Mouse (Mus musculus) brown adipose tissue, adult 24 weeks (tissue): ENCODE data around the gene Olfr10. TPM values are rescaled to one million over a fixed set of nuclear protein-coding genes. Genes with fewer than 3 reads are reported as not detected.

Source experiments
- H3K27ac ChIP-seq: fragments of 200-500 bp; replicated peaks from 2 replicates; pipeline ENCODE4 v1.5.1; 2012; ENCODE audit warnings: low read depth, mild to moderate bottlenecking, low read length
- H3K4me1 ChIP-seq: fragments of 200-500 bp; 2 replicates; pipeline ENCODE4 v1.6.1; 2012; ENCODE audit warnings: low read length, mixed read lengths; ENCODE audit not compliant: control insufficient read depth, insufficient read depth, insufficient read length
- H3K4me3 ChIP-seq: fragments of 200-500 bp; 2 replicates; pipeline ENCODE4 v1.5.1; 2012; ENCODE audit warnings: low read depth, mild to moderate bottlenecking, low read length, moderate library complexity; ENCODE audit not compliant: insufficient read depth
- polyA plus RNA-seq: library from polyadenylated mRNA; stranded (reverse); fragments of >200 nt; gene quantifications from 2 replicates; pipeline ENCODE4 v1.2.4, GENCODE M21; 2012; ENCODE audit not compliant: missing spikeins, insufficient read depth, insufficient read length

The Olfr10 gene
- not detected in 2 replicates for polyA plus RNA-seq

- H3K4me1 ChIP-seq: no peaks in the 10 kb centered on the region; the same call in 1 of the 2 replicates
These were observed at the start of gene Olfr10 for GRCm38 (mm10) chr11:49304441-49304840. Gene Olfr10, plus strand, starts transcription at chr11:49304741.

GRCm38 (mm10) chr11:49259296-49259695, 45.2 kb upstream of the Olfr10 start:
- Histone ChIP-seq H3K4me3 (no peak overlapping the region), H3K27ac (no peak overlapping the region), H3K4me1 (peaks cover 9% of the 10 kb centered on the region)

More at GRCm38 (mm10) chr11:49304441-49304840, at the start of gene Olfr10:
- Histone ChIP-seq H3K4me3 (no peak within 1 kb of the TSS), H3K27ac (no peak within 1 kb of the TSS)

GRCm38 (mm10) chr11:49259829-49260228, 44.7 kb upstream of the Olfr10 start:
- Histone ChIP-seq H3K4me3 (no peak overlapping the region), H3K27ac (no peak overlapping the region), H3K4me1 (peaks cover 6% of the 10 kb centered on the region)

GRCm38 (mm10) chr11:49260598-49261312, 43.8 kb upstream of the Olfr10 start:
- H3K4me3 ChIP-seq: no peak overlapping the region
- H3K27ac ChIP-seq: no peak overlapping the region
- H3K4me1 ChIP-seq: peaks cover 4% of the 10 kb centered on the region; the same call in 1 of the 2 replicates

GRCm38 (mm10) chr11:49261313-49261855, 43.2 kb upstream of the Olfr10 start:
- Histone ChIP-seq H3K4me3 (no peak overlapping the region), H3K4me1 (peaks cover 4% of the 10 kb centered on the region; the same call in 1 of the 2 replicates), H3K27ac (no peak overlapping the region)

- Histone ChIP-seq H3K27ac (no peak overlapping the region), H3K4me1 (no peaks in the 10 kb centered on the region), H3K4me3 (no peak overlapping the region)
These were observed 42.3 kb upstream of the Olfr10 start for GRCm38 (mm10) chr11:49262286-49262685.

GRCm38 (mm10) chr11:49263149-49263548, 41.4 kb upstream of the Olfr10 start:
- Histone ChIP-seq H3K4me1 (no peaks in the 10 kb centered on the region), H3K4me3 (no peak overlapping the region), H3K27ac (no peak overlapping the region)

- Histone ChIP-seq H3K4me1 (no peaks in the 10 kb centered on the region), H3K4me3 (no peak overlapping the region), H3K27ac (no peak overlapping the region)
These were observed 40.5 kb upstream of the Olfr10 start for GRCm38 (mm10) chr11:49264081-49264480.

GRCm38 (mm10) chr11:49264622-49265021, 39.9 kb upstream of the Olfr10 start:
- H3K27ac ChIP-seq: no peak overlapping the region
- H3K4me3 ChIP-seq: no peak overlapping the region
- H3K4me1 ChIP-seq: no peaks in the 10 kb centered on the region

- no peaks in the 10 kb centered on the region for H3K4me1 ChIP-seq
- no peak overlapping the region for H3K4me3 ChIP-seq
- no peak overlapping the region for H3K27ac ChIP-seq
These were observed 39.4 kb upstream of the Olfr10 start for GRCm38 (mm10) chr11:49265101-49265500.

GRCm38 (mm10) chr11:49266671-49267070, 37.9 kb upstream of the Olfr10 start:
- no peak overlapping the region for H3K27ac ChIP-seq
- H3K4me1 ChIP-seq: no peaks in the 10 kb centered on the region
- no peak overlapping the region for H3K4me3 ChIP-seq

GRCm38 (mm10) chr11:49267316-49267715, 37.2 kb upstream of the Olfr10 start:
- Histone ChIP-seq H3K4me1 (no peaks in the 10 kb centered on the region), H3K4me3 (no peak overlapping the region), H3K27ac (no peak overlapping the region)

- Histone ChIP-seq H3K27ac (no peak overlapping the region), H3K4me1 (no peaks in the 10 kb centered on the region), H3K4me3 (no peak overlapping the region)
These were observed 36.5 kb upstream of the Olfr10 start for GRCm38 (mm10) chr11:49267970-49268579.

- H3K4me1 ChIP-seq: no peaks in the 10 kb centered on the region
These were observed 34.8 kb upstream of the Olfr10 start for GRCm38 (mm10) chr11:49269761-49270160.

GRCm38 (mm10) chr11:49270368-49270767, 34.2 kb upstream of the Olfr10 start:
- H3K4me1 ChIP-seq: no peaks in the 10 kb centered on the region
- no peak overlapping the region for H3K4me3 ChIP-seq
- H3K27ac ChIP-seq: no peak overlapping the region

More at GRCm38 (mm10) chr11:49269761-49270160, 34.8 kb upstream of the Olfr10 start:
- H3K27ac ChIP-seq: no peak overlapping the region
- no peak overlapping the region for H3K4me3 ChIP-seq
